Mouse (Mus musculus): Measurements from ENCODE around the gene Gm17428.

Gm17428 gene

DNA sequence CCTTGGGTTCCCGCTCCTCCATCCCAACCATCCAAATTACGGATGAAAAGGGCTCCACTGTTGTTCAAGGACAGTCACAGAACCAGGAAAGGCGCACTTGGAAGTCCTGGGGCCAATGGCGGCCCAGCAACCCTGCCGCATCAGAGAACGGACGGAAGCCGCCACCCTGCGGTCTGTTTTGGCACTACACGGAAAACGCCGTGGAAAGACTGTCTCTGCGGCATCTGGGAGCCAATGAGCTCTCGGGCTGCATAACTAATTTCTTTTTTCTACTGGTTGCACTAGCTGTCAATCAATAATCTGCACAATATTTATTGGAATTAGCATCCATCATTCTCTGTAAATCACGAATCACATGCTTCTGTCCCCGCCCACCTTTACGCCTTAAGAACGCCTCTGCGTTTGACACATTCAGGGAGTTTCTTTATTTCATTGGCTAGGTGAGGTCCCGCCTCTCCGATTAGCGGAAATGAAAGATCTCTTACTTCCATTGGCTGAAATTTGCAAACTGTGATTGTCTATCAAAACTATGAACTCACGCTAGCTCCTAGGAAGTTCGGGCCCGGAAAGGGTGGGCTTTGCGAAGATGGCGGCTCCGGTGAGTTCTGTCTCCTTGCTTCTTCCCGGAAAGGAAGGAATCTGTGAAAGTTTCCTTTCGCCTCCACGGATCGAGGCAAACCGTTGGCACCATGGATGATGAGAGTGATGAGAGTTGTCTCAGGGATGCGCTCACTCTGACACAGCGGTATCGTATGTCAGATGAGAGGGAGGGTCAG lies 38.4 kb downstream of the Gm17428 start, which contains the start of gene Ngdn:
Gene Ngdn, plus strand, starts transcription at position 464 of the 776 bp plus-strand sequence.
- peak; percentile 99 to 100 for DNase-seq

- peak in 1 of 2 experiments; percentile 57 for DNase-seq
Observed at GRCm38 (mm10) chr14:55015767-55016111, 39.0 kb downstream of the Gm17428 start.

GRCm38 (mm10) chr14:55016876-55017275 lies 40.1 kb downstream of the Gm17428 start:
- no peak for DNase-seq

GRCm38 (mm10) chr14:55020394-55020793 lies 43.7 kb downstream of the Gm17428 start:
- no peak for DNase-seq

- no peak for DNase-seq
Observed at GRCm38 (mm10) chr14:55023011-55023410, 46.3 kb downstream of the Gm17428 start.

DNA sequence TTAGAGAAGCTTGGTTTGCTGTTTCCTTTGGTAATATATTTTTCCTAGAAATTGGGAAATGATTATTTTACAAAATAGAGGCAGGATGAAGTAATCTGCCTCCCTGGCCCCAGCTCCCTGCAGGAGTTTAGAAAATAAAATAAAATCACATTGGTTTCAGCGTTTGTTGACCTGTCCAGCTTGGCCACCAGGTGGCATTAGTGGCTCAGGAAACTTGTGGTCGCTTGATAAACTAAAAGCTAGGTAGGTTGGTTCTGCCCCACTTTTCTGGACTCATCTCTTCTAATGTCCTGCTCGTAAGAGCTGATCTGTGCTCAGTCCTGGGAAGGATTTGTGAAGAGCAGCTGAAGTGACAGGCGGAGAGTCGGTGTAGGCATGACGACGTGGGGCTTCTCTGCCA lies 47.5 kb downstream of the Gm17428 start:
- DNase-seq: peak; percentile 85 to 88

DNA sequence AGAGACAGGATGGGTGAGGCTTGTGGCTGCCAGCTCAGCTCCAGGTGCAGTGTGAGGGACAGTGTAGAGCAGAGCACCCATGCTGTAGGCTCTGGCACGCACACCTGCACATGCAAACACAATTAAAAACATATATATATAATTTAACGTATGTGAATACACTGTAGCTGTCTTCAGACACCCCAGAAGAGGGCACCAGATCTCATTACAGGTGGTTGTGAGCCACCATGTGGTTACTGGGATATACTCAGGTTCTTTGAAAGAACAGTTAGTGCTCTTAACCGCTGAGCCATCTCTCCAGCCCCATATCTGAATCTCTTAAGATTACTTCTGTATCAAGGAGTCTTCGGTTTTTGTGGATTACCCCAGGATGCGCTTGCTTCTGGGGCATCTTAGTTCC lies 48.8 kb downstream of the Gm17428 start:
- DNase-seq: no peak

Measured in cerebellum, postnatal 14 days (tissue).